Mouse (Mus musculus) cerebellum, postnatal 25 days (tissue): ENCODE data around the gene Sdk1.

ENCODE experiments used
- DNase-seq, 2 experiments: peaks; one replicate each; pipeline ENCODE4 v3.0.0; 2021; ENCODE audit warnings: mixed read lengths in 2 of 2

The Sdk1 gene

DNA sequence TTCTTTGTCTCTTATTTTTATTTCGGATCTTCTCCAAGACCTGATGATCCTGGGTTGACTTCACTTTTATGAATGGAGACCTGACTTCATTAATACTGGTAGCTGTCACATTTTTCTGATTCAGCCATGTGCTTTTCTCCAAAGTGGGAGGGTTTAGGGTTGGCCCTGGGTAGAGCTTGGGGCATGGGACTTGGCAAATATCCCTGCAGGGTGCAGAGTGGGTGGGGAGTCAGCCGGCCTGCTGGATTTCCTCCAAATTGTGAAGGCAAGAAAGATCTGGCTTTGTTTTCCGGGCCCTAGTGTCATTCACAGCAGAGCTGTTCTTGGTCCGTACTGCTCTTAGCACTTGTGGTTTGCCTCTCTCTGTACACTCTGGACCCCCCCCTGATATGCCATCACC lies 103.1 kb downstream of the Sdk1 start:
- DNase-seq: peak; percentile 25 to 41

DNA sequence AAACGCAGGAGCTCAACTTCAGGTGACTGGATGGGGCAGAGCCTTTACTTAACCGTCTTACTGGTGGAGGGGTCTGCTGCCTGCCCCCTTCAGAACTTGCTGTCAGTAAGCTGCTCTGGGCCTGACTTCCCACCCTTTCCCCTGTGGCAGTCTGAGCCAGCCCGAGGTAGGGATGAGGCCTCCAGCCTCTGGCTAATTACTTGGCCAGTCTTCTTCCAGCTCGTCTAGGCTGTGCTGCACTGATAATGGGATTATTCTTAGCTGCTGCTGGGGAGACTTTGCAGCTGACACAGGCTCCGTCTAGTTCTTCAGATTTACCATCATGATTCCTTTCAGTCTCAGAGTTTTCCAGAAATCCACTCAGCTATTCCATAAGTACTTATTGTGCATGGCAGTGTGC lies 104.2 kb downstream of the Sdk1 start:
- DNase-seq: no peak

- no peak for DNase-seq
These were observed 121.4 kb downstream of the Sdk1 start for GRCm38 (mm10) chr5:141362676-141363075.

GRCm38 (mm10) chr5:141363956-141364355 lies 122.7 kb downstream of the Sdk1 start:
- no peak for DNase-seq

DNA sequence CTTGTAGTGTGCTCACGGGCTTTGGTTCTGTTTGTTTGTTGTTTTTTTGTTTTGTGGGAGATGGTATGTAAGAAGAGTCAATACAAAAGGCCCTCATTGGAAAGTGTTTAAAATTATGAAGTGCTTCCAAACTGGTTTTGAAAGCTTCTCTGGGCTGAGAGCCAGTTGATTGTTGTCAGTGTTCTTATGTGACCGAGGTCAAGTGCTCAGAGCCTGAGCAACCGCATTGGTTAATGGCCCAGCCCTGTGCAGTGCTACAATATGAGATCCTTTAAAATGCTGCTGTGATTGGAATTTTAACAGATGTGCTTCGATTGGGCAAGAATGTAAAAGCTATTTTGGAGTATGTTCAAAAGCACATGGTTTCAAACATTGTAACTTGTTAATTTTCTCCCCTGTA lies 127.3 kb downstream of the Sdk1 start:
- DNase-seq: no peak

GRCm38 (mm10) chr5:141374797-141375196 lies 133.5 kb downstream of the Sdk1 start:
- no peak for DNase-seq

- DNase-seq: no peak
These were observed 138.8 kb downstream of the Sdk1 start for GRCm38 (mm10) chr5:141379836-141380773.

DNA sequence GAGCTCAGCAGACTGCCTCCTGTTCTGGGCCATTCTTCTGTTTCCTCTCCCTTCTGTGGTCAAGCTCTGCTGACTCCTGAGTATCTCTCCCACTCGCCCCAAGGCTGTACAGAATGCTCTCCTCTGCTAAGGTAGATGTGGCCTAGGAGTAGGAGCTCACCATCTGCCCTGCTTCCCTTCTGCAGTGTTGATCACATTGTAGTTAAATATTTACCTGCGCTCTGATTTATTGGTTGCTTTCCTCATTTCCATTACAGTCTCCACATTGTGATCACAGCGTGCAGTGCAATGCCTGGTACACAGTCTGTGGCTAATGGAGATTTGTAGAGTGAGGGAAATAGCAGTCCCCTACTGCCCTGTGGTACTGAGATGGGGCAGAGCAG lies 139.5 kb downstream of the Sdk1 start:
- no peak for DNase-seq

DNA sequence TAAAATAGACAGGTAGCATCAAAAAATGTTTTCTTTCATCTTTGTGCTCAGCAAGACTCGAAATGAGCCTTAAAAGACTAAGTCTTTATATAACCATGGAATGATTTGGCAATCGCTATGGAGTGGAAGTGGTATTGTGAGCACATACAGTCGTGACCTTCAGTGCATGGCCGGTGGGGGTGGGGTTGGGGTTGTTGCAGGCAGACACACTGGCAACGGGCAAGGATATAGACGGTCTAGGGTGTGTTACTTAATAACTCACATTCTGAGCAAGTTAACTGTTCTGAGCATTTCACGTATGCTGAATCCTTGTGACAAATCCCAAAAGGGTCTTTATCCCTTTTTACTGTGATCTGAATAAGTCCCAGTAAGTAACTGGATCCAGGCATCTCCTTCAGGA lies 140.3 kb downstream of the Sdk1 start:
- DNase-seq: no peak

- no peak for DNase-seq
These were observed 141.1 kb downstream of the Sdk1 start for GRCm38 (mm10) chr5:141382246-141382835.

DNA sequence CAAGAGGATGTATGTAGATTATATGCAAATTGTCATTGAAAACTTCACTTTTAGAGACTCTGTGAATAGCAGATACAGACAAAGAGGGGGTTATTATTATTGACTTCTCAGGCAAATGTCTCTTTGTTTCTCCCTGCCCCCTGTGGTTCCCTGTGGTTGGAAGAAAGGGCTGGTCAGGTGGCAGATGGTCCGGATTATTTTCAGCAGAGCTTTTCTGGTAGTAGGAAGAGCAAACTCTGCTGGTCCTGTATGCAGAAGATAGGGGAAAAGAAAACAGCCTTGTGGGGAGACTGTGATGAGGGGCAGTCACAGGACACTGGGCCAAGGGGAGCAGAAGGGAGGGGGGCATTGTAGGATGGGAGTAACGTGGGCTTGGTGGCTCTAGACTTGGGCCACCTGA lies 147.2 kb downstream of the Sdk1 start:
- peak in 1 of 2 experiments; percentile 42 for DNase-seq

- no peak for DNase-seq
These were observed 149.3 kb downstream of the Sdk1 start for GRCm38 (mm10) chr5:141390541-141390940.

- DNase-seq: no peak
These were observed 149.9 kb downstream of the Sdk1 start for GRCm38 (mm10) chr5:141391153-141391552.

- DNase-seq: no peak
These were observed 152.6 kb downstream of the Sdk1 start for GRCm38 (mm10) chr5:141393846-141394245.

- DNase-seq: no peak
These were observed 153.3 kb downstream of the Sdk1 start for GRCm38 (mm10) chr5:141394586-141394985.

DNA sequence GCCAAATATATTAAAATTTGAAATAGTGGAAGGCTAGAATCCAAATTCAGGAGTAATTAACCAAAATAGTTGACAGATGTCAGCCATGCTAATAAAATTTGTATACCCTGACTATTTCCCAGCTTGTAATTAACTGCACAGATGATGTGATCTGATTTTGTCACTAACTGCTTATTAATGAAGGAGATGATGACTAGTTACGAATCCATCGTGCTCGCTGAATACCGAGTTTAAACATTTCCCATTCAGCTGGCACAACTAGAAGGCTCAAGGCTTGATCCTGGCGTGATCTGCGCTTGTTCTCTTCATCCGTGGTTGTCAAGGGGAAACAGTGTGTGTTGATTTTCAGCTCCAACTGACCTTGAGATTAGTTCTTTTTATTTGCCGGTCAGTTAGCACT lies 162.5 kb downstream of the Sdk1 start:
- DNase-seq: no peak

DNA sequence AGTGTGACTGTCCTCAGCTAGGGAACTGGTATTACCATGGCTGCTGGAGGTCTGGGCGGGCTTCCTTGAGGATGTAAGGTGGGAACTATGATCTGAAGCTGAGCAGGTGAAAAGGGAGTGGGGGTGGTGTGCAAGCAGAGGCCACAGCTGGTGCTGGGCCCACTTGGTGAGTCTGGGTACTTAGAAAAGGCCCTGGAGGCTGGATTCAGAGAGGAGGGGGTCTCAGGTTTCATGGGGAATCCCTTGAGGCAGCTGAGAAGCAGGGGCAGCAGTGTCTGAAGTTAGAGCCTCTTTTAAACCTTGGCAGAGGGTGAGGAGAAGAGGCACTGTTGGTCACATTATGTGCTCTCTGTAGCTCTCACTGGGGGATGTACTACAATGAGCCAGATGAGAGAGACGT lies 163.4 kb downstream of the Sdk1 start:
- DNase-seq: no peak

GRCm38 (mm10) chr5:141406926-141407325 lies 165.6 kb downstream of the Sdk1 start:
- DNase-seq: no peak

- no peak for DNase-seq
These were observed 171.7 kb downstream of the Sdk1 start for GRCm38 (mm10) chr5:141413013-141413412.

GRCm38 (mm10) chr5:141415644-141416243 lies 174.5 kb downstream of the Sdk1 start:
- DNase-seq: no peak

- no peak for DNase-seq
These were observed 186.8 kb downstream of the Sdk1 start for GRCm38 (mm10) chr5:141428132-141428531.

GRCm38 (mm10) chr5:141433286-141433685 lies 192.0 kb downstream of the Sdk1 start:
- DNase-seq: no peak

GRCm38 (mm10) chr5:141447247-141447646 lies 206.0 kb downstream of the Sdk1 start:
- DNase-seq: no peak

GRCm38 (mm10) chr5:141463417-141463816 lies 222.1 kb downstream of the Sdk1 start:
- DNase-seq: no peak
